Mouse (Mus musculus) intestine, embryonic 14.5 days (tissue): Measurements from ENCODE around the gene Vdr. TPM values are rescaled to one million over a fixed set of nuclear protein-coding genes. Genes with fewer than 3 reads are reported as not detected.

Experiments
- ATAC-seq: fragments of 200-750 bp; cut with Nextera tagmentation; replicated peaks from 2 replicates; pipeline ENCODE4 v1.8.0; 2017; ENCODE audit warnings: low read depth, moderate number of reproducible peaks, moderate TSS enrichment, moderate library complexity; ENCODE audit not compliant: low FRiP score, low TSS enrichment
- DNase-seq: peaks from one replicate; pipeline ENCODE4 v3.0.0-alpha.2; 2018; ENCODE audit warnings: low spot score
- H3K27ac ChIP-seq: fragments of 300-500 bp; sonication (generic); 2 replicates; pipeline ENCODE4 v1.5.1; 2014; ENCODE audit warnings: low read depth, mild to moderate bottlenecking, control low read depth
- H3K27me3 ChIP-seq: fragments of 300-500 bp; sonication (generic); replicated peaks from 2 replicates; pipeline ENCODE4 v1.6.1; 2014; ENCODE audit warnings: low read length, control low read depth; ENCODE audit not compliant: control insufficient read depth, insufficient read depth
- H3K36me3 ChIP-seq: fragments of 300-500 bp; sonication (generic); 2 replicates; pipeline ENCODE4 v1.6.1; 2014; ENCODE audit warnings: low read length, control low read depth; ENCODE audit not compliant: control insufficient read depth, insufficient read depth
- H3K4me1 ChIP-seq: fragments of 300-500 bp; sonication (generic); replicated peaks from 2 replicates; pipeline ENCODE4 v1.6.1; 2014; ENCODE audit warnings: low read length, control low read depth, mixed read lengths; ENCODE audit not compliant: control insufficient read depth, insufficient read depth
- H3K4me2 ChIP-seq: fragments of 300-500 bp; sonication (generic); 2 replicates; pipeline ENCODE4 v1.6.1; 2014; ENCODE audit warnings: low read length
- H3K4me3 ChIP-seq: fragments of 300-500 bp; sonication (generic); 2 replicates; pipeline ENCODE4 v1.5.1; 2014; ENCODE audit warnings: low read depth, low read length, control low read depth, mixed read lengths
- H3K9ac ChIP-seq: fragments of 300-500 bp; sonication (generic); 2 replicates; pipeline ENCODE4 v1.6.1; 2014; ENCODE audit warnings: mild to moderate bottlenecking, low read length
- H3K9me3 ChIP-seq: fragments of 300-500 bp; sonication (generic); 2 replicates; pipeline ENCODE4 v1.6.1; 2016; ENCODE audit warnings: low read length, control low read depth; ENCODE audit not compliant: control insufficient read depth
- WGBS: fragments of 180-500 bp; shearing (Covaris S2); extraction: QIAGEN DNeasy Blood & Tissue Kit; methylation state at CpG from one replicate; pipeline ENCODE4 v1.1.7; 2014; 5-methylcytosine and 5-hydroxymethylcytosine counted together
- polyA plus RNA-seq: library from polyadenylated mRNA; unstranded; fragments of >200 nt; fragmentation: Nextera tagmentation; extraction: Ambion mirVana; gene quantifications from 2 replicates; pipeline ENCODE4 v1.2.1, GENCODE M21; 2014

Vdr gene
- polyA plus RNA-seq, 1 experiment from 2014 or later, result 0.80 TPM

DNA sequence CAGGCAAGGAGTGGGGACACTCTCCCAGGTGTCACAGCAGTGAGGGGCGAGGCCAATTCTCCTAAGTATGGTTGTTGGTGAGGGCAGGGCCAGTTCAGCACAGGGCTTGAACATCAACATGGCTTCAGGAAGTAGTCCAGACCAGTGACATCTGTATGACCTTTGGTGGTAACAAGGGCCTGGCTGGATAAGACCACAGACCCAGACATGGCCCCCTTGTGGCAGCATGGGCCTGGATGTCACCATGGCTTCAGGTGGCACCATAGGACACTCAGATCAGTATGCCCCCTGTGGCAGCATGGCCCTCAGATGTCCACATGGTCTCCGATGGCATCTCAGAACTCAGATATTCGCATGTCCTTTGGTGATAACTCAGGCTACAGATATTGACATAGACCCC lies 58.1 kb downstream of the Vdr start:
- no peak overlapping the region for H3K27ac ChIP-seq
- no peak for ATAC-seq
- H3K27me3 ChIP-seq, result no peaks in the 10 kb centered on the region
- H3K36me3 ChIP-seq, result no peaks in the 10 kb centered on the region
- H3K9ac ChIP-seq, result no peak overlapping the region
- no peak overlapping the region for H3K4me3 ChIP-seq
- DNase-seq, result no peak
- H3K4me2 ChIP-seq, result no peak overlapping the region
- peaks cover 8% of the 10 kb centered on the region; the same call in 1 of the 2 replicates for H3K4me1 ChIP-seq
- H3K9me3 ChIP-seq, result no peaks in the 10 kb centered on the region
- WGBS, result 91% methylated on average over 3 of the region's 3 CpGs

DNA sequence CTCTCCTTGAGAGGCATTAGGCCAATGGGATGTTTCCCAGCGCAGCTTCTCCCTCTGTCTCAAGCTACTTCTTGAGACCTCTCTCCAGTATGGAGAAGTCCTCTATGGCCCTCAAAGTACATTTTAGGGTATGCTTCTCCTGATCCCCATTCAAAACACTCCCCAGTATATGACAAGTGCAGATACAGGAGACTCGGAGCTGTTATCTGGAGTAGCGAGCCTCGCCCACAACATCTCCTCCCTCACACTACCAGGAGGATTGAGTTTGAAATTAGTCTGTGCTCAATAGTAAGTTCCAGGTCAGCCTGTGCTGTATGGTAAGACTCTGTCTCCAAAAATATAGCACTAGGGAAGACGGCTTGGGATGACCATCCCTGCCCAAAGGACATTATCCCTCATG lies 59.4 kb downstream of the Vdr start:
- Histone ChIP-seq H3K9me3 (no peaks in the 10 kb centered on the region), H3K27ac (no peak overlapping the region), H3K4me1 (peaks cover 8% of the 10 kb centered on the region; the same call in 1 of the 2 replicates), H3K36me3 (no peaks in the 10 kb centered on the region), H3K9ac (no peak overlapping the region), H3K27me3 (no peaks in the 10 kb centered on the region), H3K4me3 (no peak overlapping the region), H3K4me2 (no peak overlapping the region)
- ATAC-seq, result no peak
- DNase-seq, result no peak
- WGBS, result 81% methylated on average over 5 of the region's 5 CpGs

GRCm38 (mm10) chr15:97850441-97850840 lies 60.0 kb downstream of the Vdr start:
- 17% methylated on average over 2 of the region's 2 CpGs for WGBS
- Histone ChIP-seq H3K4me1 (peaks cover 8% of the 10 kb centered on the region; the same call in 1 of the 2 replicates), H3K9me3 (no peaks in the 10 kb centered on the region), H3K27me3 (no peaks in the 10 kb centered on the region), H3K4me3 (no peak overlapping the region), H3K4me2 (no peak overlapping the region), H3K36me3 (no peaks in the 10 kb centered on the region), H3K9ac (no peak overlapping the region), H3K27ac (no peak overlapping the region)
- no peak for ATAC-seq
- DNase-seq, result no peak

- Histone ChIP-seq H3K36me3 (no peaks in the 10 kb centered on the region), H3K9ac (no peak overlapping the region), H3K4me2 (peak overlapping the region; percentile 66), H3K9me3 (no peaks in the 10 kb centered on the region), H3K4me1 (peaks cover 8% of the 10 kb centered on the region; the same call in 1 of the 2 replicates), H3K4me3 (peak overlapping the region; percentile 27), H3K27ac (peak overlapping the region; percentile 38; the same call in 1 of the 2 replicates), H3K27me3 (no peaks in the 10 kb centered on the region)
- 6% methylated on average over 19 of the region's 19 CpGs for WGBS
- ATAC-seq (peak; percentile 73), DNase-seq (peak; percentile 92)
Observed at GRCm38 (mm10) chr15:97849116-97849911, 61.1 kb downstream of the Vdr start.

- no peak overlapping the region for H3K4me3 ChIP-seq
- WGBS, result 95% methylated on average over 2 of the region's 2 CpGs
Observed at GRCm38 (mm10) chr15:97847866-97848265, 62.6 kb downstream of the Vdr start.

GRCm38 (mm10) chr15:97847285-97847684 lies 63.1 kb downstream of the Vdr start:
- Histone ChIP-seq H3K4me2 (no peak overlapping the region), H3K4me1 (peaks cover 8% of the 10 kb centered on the region; the same call in 1 of the 2 replicates), H3K9me3 (no peaks in the 10 kb centered on the region), H3K9ac (no peak overlapping the region), H3K4me3 (no peak overlapping the region), H3K27ac (no peak overlapping the region), H3K27me3 (no peaks in the 10 kb centered on the region), H3K36me3 (no peaks in the 10 kb centered on the region)
- DNase-seq (no peak), ATAC-seq (no peak)
- 87% methylated on average over 4 of the region's 4 CpGs for WGBS

More at GRCm38 (mm10) chr15:97847866-97848265, 62.6 kb downstream of the Vdr start:
- Histone ChIP-seq H3K4me1 (peaks cover 8% of the 10 kb centered on the region; the same call in 1 of the 2 replicates), H3K27ac (no peak overlapping the region), H3K9me3 (no peaks in the 10 kb centered on the region), H3K4me2 (no peak overlapping the region), H3K36me3 (no peaks in the 10 kb centered on the region), H3K9ac (no peak overlapping the region), H3K27me3 (no peaks in the 10 kb centered on the region)
- no peak for DNase-seq
- ATAC-seq, result no peak

GRCm38 (mm10) chr15:97846121-97846882 lies 64.1 kb downstream of the Vdr start:
- WGBS, result 88% methylated on average over 11 of the region's 11 CpGs
- DNase-seq (no peak), ATAC-seq (no peak)
- Histone ChIP-seq H3K27me3 (no peaks in the 10 kb centered on the region), H3K9me3 (no peaks in the 10 kb centered on the region), H3K36me3 (no peaks in the 10 kb centered on the region), H3K27ac (no peak overlapping the region), H3K4me3 (no peak overlapping the region), H3K9ac (no peak overlapping the region), H3K4me2 (no peak overlapping the region), H3K4me1 (peaks cover 8% of the 10 kb centered on the region; the same call in 1 of the 2 replicates)

- ATAC-seq, result no peak
- no peaks in the 10 kb centered on the region for H3K9me3 ChIP-seq
- no peak for DNase-seq
- no peak within 1 kb of the TSS for H3K4me3 ChIP-seq
- H3K4me2 ChIP-seq, result no peak within 1 kb of the TSS
- peaks cover 18% of the 10 kb centered on the region for H3K4me1 ChIP-seq
- H3K27ac ChIP-seq, result no peak within 1 kb of the TSS
- no peak within 1 kb of the TSS for H3K9ac ChIP-seq
- 64% methylated on average over 19 of the region's 19 CpGs for WGBS
- no peaks in the 10 kb centered on the region for H3K27me3 ChIP-seq
- no peaks in the 10 kb centered on the region for H3K36me3 ChIP-seq
Observed at GRCm38 (mm10) chr15:97844037-97845034, 66.1 kb downstream of the Vdr start, which contains the start of gene Hdac7. TSS of gene Hdac7 (minus strand) at chr15:97844502.
